Mouse (Mus musculus): ENCODE measurements around the gene Slc35b1.

- TF ChIP-seq FLI1 (IDR thresholded peaks at IDR 0.05; ENCODE audit: low read length) (no peak), GATA1 (IDR thresholded peaks at IDR 0.05; ENCODE audit: borderline replicate concordance, low read length) (no peak)
Observed at GRCm38 (mm10) chr11:95397843-95398835, 13.6 kb downstream of the Slc35b1 start.
